Mouse (Mus musculus): Measurements from ENCODE around the gene Cd68. TPM values are rescaled to one million over a fixed set of nuclear protein-coding genes. Genes with fewer than 3 reads are reported as not detected.
"Not testable (repeated sequence)": the region's sequence is repeated elsewhere in the genome, so short reads cannot be mapped to it uniquely, and the experiment has no call there.

Gene Cd68
- polyA plus RNA-seq, 1 experiment, result 24.7 TPM

DNA sequence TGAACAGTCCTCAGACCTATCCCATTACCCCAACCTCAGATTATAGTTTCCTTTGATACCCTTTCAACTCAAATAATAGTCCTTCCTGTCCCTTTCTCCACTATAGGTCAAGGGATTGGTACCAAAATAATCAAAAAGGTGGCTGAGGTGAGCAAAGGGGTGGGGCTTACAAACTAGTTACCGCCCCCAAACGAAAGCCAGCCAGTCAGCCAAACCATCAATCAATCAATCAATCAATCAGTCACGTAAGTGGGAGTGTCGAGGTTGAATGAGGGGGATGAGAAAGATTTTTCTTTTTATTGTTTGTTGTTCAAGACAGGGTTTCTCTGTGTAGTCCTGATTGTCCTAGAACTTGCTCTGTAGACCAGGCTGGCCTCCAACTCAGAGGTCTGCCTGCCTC is 42.9 kb downstream of the Cd68 start:
- WGBS, result 64% methylated on average over 4 of the region's 4 CpGs

DNA sequence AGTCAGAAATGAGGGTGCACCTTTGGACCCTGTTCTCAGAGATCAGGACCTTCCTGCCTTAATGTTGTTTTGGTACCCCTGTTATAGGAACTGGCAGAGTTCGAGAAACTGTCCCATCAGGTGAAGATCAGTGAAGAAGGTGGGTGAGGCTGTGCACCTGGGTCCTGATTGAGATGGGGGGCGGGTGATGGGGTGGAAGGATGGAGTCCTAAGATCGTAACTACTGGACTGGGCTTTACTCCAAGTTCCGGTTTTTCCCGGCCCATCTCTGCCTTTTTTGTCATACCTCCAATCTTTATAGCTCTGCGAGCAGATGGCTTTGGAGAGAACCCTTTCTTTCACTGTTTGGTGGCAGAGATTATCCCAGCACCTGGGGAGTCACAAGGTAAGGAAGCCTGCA is 43.5 kb downstream of the Cd68 start:
- Histone ChIP-seq H3K4me3 (ENCODE audit: low read depth, low read length) (peak overlapping the region; percentile 67), H3K4me1 (ENCODE audit: control insufficient read depth, insufficient read depth, insufficient read length, low read length) (peaks cover 12% of the 10 kb centered on the region), H3K36me3 (ENCODE audit: control insufficient read depth, insufficient read depth, low read length) (no peaks in the 10 kb centered on the region), H3K27ac (ENCODE audit: insufficient read depth, low read depth, low read length) (no peak overlapping the region), H3K27me3 (ENCODE audit: control insufficient read depth, insufficient read depth, low read length) (no peaks in the 10 kb centered on the region)
- 12% methylated on average over 6 of the region's 6 CpGs for WGBS
- TF ChIP-seq CTCF (IDR thresholded peaks at IDR 0.05; ENCODE audit: extremely low read depth, insufficient read length, insufficient replicate concordance, low read depth, low read length), result no peak
- TF ChIP-seq POLR2A (IDR thresholded peaks at IDR 0.05; ENCODE audit: low read depth, low read length), result no peak

More for the DNA sequence above, 42.9 kb downstream of the Cd68 start:
- Histone ChIP-seq H3K4me1 (ENCODE audit: control insufficient read depth, insufficient read depth, insufficient read length, low read length) (peaks cover 12% of the 10 kb centered on the region), H3K36me3 (ENCODE audit: control insufficient read depth, insufficient read depth, low read length) (no peaks in the 10 kb centered on the region), H3K4me3 (ENCODE audit: low read depth, low read length) (no peak overlapping the region), H3K27ac (ENCODE audit: insufficient read depth, low read depth, low read length) (no peak overlapping the region), H3K27me3 (ENCODE audit: control insufficient read depth, insufficient read depth, low read length) (no peaks in the 10 kb centered on the region)
- TF ChIP-seq POLR2A (IDR thresholded peaks at IDR 0.05; ENCODE audit: low read depth, low read length), result no peak
- no peak for TF ChIP-seq CTCF (IDR thresholded peaks at IDR 0.05; ENCODE audit: extremely low read depth, insufficient read length, insufficient replicate concordance, low read depth, low read length)

DNA sequence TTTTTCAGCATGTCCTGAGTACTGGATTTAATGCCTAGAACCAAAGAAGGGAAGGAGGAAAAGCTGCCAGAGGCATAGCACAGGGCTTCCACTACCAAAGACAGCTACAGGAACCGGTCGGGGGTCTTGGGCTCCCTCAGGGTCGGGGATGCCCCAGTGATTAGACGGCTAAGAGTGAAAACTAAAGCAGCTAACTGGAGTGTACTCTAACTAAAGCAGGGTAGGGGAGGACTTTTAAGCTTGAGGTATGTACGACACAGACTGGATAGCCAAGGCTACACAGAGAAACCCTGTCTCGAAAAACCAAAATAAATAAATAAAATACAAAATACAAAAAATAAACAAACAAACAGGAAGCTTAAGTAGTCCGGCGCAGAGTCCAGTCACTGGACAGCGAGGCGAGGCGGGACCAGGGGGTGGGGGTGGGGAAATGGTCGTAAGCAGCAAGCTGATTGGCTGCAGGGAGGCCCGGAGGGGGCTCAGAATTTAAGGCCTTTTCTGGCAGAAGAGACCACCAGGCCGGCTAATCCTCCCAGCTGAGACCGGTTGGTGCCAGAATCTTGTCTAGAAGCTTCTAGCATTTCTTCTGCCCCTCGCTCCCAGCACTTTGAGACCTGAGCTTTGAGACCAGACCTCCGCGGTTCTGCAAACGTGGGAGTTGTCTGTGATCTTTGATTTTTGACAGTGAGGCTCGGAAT is 44.2 kb downstream of the Cd68 start, which contains the start of gene Sat2:
TSS of gene Sat2 (plus strand) at position 454 of the 698 bp plus-strand sequence.
- 17% methylated on average over 20 of the region's 20 CpGs for WGBS
- H3K4me1 ChIP-seq (ENCODE audit: control insufficient read depth, insufficient read depth, insufficient read length, low read length), result peaks cover 12% of the 10 kb centered on the region
- H3K36me3 ChIP-seq (ENCODE audit: control insufficient read depth, insufficient read depth, low read length), result no peaks in the 10 kb centered on the region
- no peaks in the 10 kb centered on the region for H3K27me3 ChIP-seq (ENCODE audit: control insufficient read depth, insufficient read depth, low read length)
- TF ChIP-seq POLR2A (IDR thresholded peaks at IDR 0.05; ENCODE audit: low read depth, low read length) (no peak), CTCF (IDR thresholded peaks at IDR 0.05; ENCODE audit: extremely low read depth, insufficient read length, insufficient replicate concordance, low read depth, low read length) (no peak)
- H3K27ac ChIP-seq (ENCODE audit: insufficient read depth, low read depth, low read length), result peak within 1 kb of the TSS; percentile 42
- H3K4me3 ChIP-seq (ENCODE audit: low read depth, low read length), result peak within 1 kb of the TSS; percentile 67

DNA sequence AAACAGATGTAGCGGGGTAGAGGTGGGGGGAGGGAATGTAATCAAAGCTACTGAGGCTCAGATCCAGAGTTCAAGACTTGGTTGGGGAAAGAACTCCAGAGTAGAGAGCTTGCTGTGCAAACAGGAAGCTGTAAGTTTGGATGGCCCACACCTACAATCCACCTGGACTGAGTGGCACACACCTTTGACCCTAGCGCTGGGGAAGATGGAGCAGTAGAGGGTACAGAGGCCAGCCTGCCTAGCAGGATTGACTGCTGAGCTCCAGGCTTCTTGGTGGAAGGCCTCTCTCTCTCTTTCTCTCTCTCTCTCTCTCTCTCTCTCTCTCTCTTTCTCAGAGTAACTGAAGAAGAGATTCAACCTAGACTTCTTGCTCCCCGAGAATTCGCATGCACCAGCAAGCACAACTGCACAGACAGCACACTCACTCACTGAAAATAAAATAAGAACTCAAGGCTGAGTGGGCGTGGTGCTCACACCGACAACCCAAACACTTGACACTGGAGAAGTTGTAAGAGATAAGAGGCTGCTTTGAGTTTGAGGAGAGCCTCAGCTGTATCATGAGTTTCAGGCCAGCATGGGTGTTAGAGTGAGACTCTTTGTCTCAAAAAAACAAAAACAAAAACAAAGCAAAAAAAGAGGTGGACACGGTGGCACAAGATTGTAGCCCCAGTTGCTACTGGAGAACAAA is 45.4 kb downstream of the Cd68 start:
- WGBS, result 39% methylated on average over 7 of the region's 7 CpGs
- TF ChIP-seq POLR2A (IDR thresholded peaks at IDR 0.05; ENCODE audit: low read depth, low read length) (no peak), CTCF (IDR thresholded peaks at IDR 0.05; ENCODE audit: extremely low read depth, insufficient read length, insufficient replicate concordance, low read depth, low read length) (no peak)
- H3K27me3 ChIP-seq (ENCODE audit: control insufficient read depth, insufficient read depth, low read length), result no peaks in the 10 kb centered on the region
- no peak overlapping the region for H3K4me3 ChIP-seq (ENCODE audit: low read depth, low read length)
- H3K4me1 ChIP-seq (ENCODE audit: control insufficient read depth, insufficient read depth, insufficient read length, low read length), result peaks cover 12% of the 10 kb centered on the region
- no peaks in the 10 kb centered on the region for H3K36me3 ChIP-seq (ENCODE audit: control insufficient read depth, insufficient read depth, low read length)
- H3K27ac ChIP-seq (ENCODE audit: insufficient read depth, low read depth, low read length), result peak overlapping the region; percentile 42

DNA sequence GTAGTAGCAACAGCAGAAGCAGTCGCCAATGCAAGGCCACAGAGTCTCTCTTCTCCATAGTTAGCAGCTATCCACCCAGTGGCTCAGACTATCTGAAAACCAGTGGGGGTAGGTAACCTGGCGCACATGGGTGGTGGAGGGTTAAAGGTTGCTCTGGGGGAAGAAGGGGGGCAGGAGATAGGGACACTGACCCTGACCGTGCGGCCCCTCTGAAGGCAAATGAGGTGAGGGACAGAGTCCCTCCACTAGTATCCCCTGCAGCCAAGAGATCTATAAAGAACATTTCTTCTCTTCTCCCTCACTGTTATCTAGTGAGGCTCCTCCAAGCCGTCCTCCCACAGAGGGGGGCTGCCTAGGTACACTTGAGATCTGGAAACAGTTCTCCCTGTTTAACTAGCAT is 48.1 kb downstream of the Cd68 start, which contains the start of gene Shbg:
TSS of gene Shbg (minus strand) at position 101 of the 400 bp plus-strand sequence.
- Histone ChIP-seq H3K36me3 (ENCODE audit: control insufficient read depth, insufficient read depth, low read length) (no peaks in the 10 kb centered on the region), H3K4me1 (ENCODE audit: control insufficient read depth, insufficient read depth, insufficient read length, low read length) (peaks cover 12% of the 10 kb centered on the region; the same call in 1 of the 2 replicates), H3K4me3 (ENCODE audit: low read depth, low read length) (no peak within 1 kb of the TSS), H3K27ac (ENCODE audit: insufficient read depth, low read depth, low read length) (no peak within 1 kb of the TSS), H3K27me3 (ENCODE audit: control insufficient read depth, insufficient read depth, low read length) (no peaks in the 10 kb centered on the region)
- WGBS, result 55% methylated on average over 5 of the region's 5 CpGs
- no peak for TF ChIP-seq POLR2A (IDR thresholded peaks at IDR 0.05; ENCODE audit: low read depth, low read length)
- TF ChIP-seq CTCF (IDR thresholded peaks at IDR 0.05; ENCODE audit: extremely low read depth, insufficient read length, insufficient replicate concordance, low read depth, low read length), result no peak

DNA sequence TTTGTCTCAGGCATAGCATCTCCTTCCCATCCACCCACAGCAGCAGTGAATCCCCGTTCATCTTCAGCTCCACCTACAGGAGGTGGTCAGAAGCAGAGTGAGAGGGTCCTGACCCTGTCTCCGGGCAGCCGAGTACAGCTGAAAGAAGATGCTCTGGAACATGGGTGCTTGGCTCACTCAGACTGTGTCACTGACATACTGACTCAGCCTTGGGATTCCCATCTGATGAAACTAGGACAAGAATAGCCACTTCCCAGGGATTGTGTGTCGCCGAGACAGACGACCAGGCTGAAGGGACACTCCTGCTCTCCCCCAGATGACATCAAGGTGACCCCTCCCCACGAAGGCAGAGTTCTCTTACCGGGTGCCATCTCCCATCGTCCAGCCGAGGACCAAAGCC is 49.2 kb downstream of the Cd68 start:
- WGBS, result 51% methylated on average over 10 of the region's 10 CpGs
- H3K27ac ChIP-seq (ENCODE audit: insufficient read depth, low read depth, low read length), result no peak overlapping the region
- TF ChIP-seq CTCF (IDR thresholded peaks at IDR 0.05; ENCODE audit: extremely low read depth, insufficient read length, insufficient replicate concordance, low read depth, low read length), result no peak
- TF ChIP-seq POLR2A (IDR thresholded peaks at IDR 0.05; ENCODE audit: low read depth, low read length), result no peak
- no peaks in the 10 kb centered on the region for H3K27me3 ChIP-seq (ENCODE audit: control insufficient read depth, insufficient read depth, low read length)
- no peak overlapping the region for H3K4me3 ChIP-seq (ENCODE audit: low read depth, low read length)
- H3K36me3 ChIP-seq (ENCODE audit: control insufficient read depth, insufficient read depth, low read length), result no peaks in the 10 kb centered on the region
- H3K4me1 ChIP-seq (ENCODE audit: control insufficient read depth, insufficient read depth, insufficient read length, low read length), result peaks cover 10% of the 10 kb centered on the region; the same call in 1 of the 2 replicates

DNA sequence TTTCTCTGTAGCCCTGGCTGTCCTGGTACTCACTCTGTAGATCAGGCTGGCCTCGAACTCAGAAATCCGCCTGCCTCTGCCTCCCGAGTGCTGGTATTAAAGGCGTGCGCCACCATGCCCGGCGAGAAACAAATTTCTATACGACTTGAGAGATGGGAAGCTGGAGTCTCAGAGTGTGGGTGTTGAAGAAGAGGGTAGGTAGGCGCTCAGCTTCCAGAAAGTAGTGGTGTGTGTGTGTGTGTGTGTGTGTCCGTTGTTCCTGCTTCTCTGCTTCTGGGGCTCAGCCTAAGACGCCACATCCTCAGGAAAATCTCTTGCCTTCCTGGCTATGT is 51.7 kb downstream of the Cd68 start:
- not testable (repeated sequence) for H3K4me1 ChIP-seq (ENCODE audit: control insufficient read depth, insufficient read depth, insufficient read length, low read length); H3K27me3 ChIP-seq (ENCODE audit: control insufficient read depth, insufficient read depth, low read length); H3K36me3 ChIP-seq (ENCODE audit: control insufficient read depth, insufficient read depth, low read length); H3K4me3 ChIP-seq (ENCODE audit: low read depth, low read length); H3K27ac ChIP-seq (ENCODE audit: insufficient read depth, low read depth, low read length)
- WGBS, result 45% methylated on average over 11 of the region's 11 CpGs

Other genes with a start within 250 kb of the Cd68 start
- 0.22 and 0.23 TPM in 2 replicates for gene Dnah2, start 117.0 kb downstream of the Cd68 start, polyA plus RNA-seq (2012; rRNA removed)
- gene Efnb3, start 105.9 kb downstream of the Cd68 start, polyA plus RNA-seq (2012; rRNA removed), result 0.79 and 1.5 TPM in 2 replicates
- 11.4 and 20.2 TPM in 2 replicates for gene Wrap53, start 85.9 kb downstream of the Cd68 start, polyA plus RNA-seq (2012; rRNA removed)
- gene Trp53, start 85.8 kb downstream of the Cd68 start, polyA plus RNA-seq (2012; rRNA removed), result 28.2 and 57.1 TPM in 2 replicates
- gene Atp1b2, start 60.2 kb downstream of the Cd68 start, polyA plus RNA-seq (2012; rRNA removed), result 2.5 and 4.5 TPM in 2 replicates
- not detected in 2 replicates for gene Shbg, start 48.2 kb downstream of the Cd68 start, polyA plus RNA-seq (2012; rRNA removed)
- 0.44 and 0.49 TPM in 2 replicates for gene Sat2, start 44.1 kb downstream of the Cd68 start, polyA plus RNA-seq (2012; rRNA removed)
- gene Fxr2, start 33.2 kb downstream of the Cd68 start, polyA plus RNA-seq (2012; rRNA removed), result 13.4 and 29.2 TPM in 2 replicates
- gene Sox15, start 10.8 kb downstream of the Cd68 start, polyA plus RNA-seq (2012; rRNA removed), result 0.43 TPM in 1 of 2 replicates, not detected in the other
- gene Mpdu1, start 3.5 kb downstream of the Cd68 start, polyA plus RNA-seq (2012; rRNA removed), result 79.7 and 135 TPM in 2 replicates
- 92.1 and 134 TPM in 2 replicates for gene Eif4a1, start 6.3 kb upstream of the Cd68 start, polyA plus RNA-seq (2012; rRNA removed)
- gene Senp3, start 15.9 kb upstream of the Cd68 start, polyA plus RNA-seq (2012; rRNA removed), result 15.4 and 24.6 TPM in 2 replicates
- 6.9 and 11.6 TPM in 2 replicates for gene Tnfsf13, start 19.6 kb upstream of the Cd68 start, polyA plus RNA-seq (2012; rRNA removed)
- gene Tnfsf12, start 29.7 kb upstream of the Cd68 start, polyA plus RNA-seq (2012; rRNA removed), result 11.9 and 13.7 TPM in 2 replicates
- 1.8 and 2.3 TPM in 2 replicates for gene Tnfsfm13, start 29.9 kb upstream of the Cd68 start, polyA plus RNA-seq (2012; rRNA removed)
- gene Polr2a, start 92.5 kb upstream of the Cd68 start, polyA plus RNA-seq (2012; rRNA removed), result 22.5 and 62.3 TPM in 2 replicates
- 0.08 and 0.16 TPM in 2 replicates for gene Slc35g3, start 95.8 kb upstream of the Cd68 start, polyA plus RNA-seq (2012; rRNA removed)
- 12.1 and 16.5 TPM in 2 replicates for gene Zbtb4, start 99.8 kb upstream of the Cd68 start, polyA plus RNA-seq (2012; rRNA removed)
- gene Chrnb1, start 129.8 kb upstream of the Cd68 start, polyA plus RNA-seq (2012; rRNA removed), result 5.5 and 8.7 TPM in 2 replicates
- 3.6 and 4.8 TPM in 2 replicates for gene Fgf11, start 135.7 kb upstream of the Cd68 start, polyA plus RNA-seq (2012; rRNA removed)
- gene Tmem102, start 139.5 kb upstream of the Cd68 start, polyA plus RNA-seq (2012; rRNA removed), result 30.5 and 63.0 TPM in 2 replicates
- gene Gm39566, start 149.1 kb upstream of the Cd68 start, polyA plus RNA-seq (2012; rRNA removed), result not detected in 2 replicates
- not detected in 2 replicates for gene Spem2, start 152.3 kb upstream of the Cd68 start, polyA plus RNA-seq (2012; rRNA removed)
- gene Spem1, start 156.0 kb upstream of the Cd68 start, polyA plus RNA-seq (2012; rRNA removed), result not detected in 2 replicates
- 11.1 and 12.0 TPM in 2 replicates for gene Nlgn2, start 171.6 kb upstream of the Cd68 start, polyA plus RNA-seq (2012; rRNA removed)
- 98.8 and 99.3 TPM in 2 replicates for gene Tmem256, start 172.4 kb upstream of the Cd68 start, polyA plus RNA-seq (2012; rRNA removed)
- 14.6 and 29.3 TPM in 2 replicates for gene Plscr3, start 180.2 kb upstream of the Cd68 start, polyA plus RNA-seq (2012; rRNA removed)
- gene Tnk1, start 192.6 kb upstream of the Cd68 start, polyA plus RNA-seq (2012; rRNA removed), result 21.1 and 46.3 TPM in 2 replicates
- not detected in 2 replicates for gene Tmem95, start 211.9 kb upstream of the Cd68 start, polyA plus RNA-seq (2012; rRNA removed)
- 1.6 and 2.8 TPM in 2 replicates for gene Kctd11, start 215.3 kb upstream of the Cd68 start, polyA plus RNA-seq (2012; rRNA removed)
- gene Acap1, start 229.4 kb upstream of the Cd68 start, polyA plus RNA-seq (2012; rRNA removed), result 7.3 and 11.6 TPM in 2 replicates
- gene 2810408A11Rik, start 234.8 kb upstream of the Cd68 start, polyA plus RNA-seq (2012; rRNA removed), result 1.8 and 2.6 TPM in 2 replicates
- 17.3 and 23.9 TPM in 2 replicates for gene Neurl4, start 234.9 kb upstream of the Cd68 start, polyA plus RNA-seq (2012; rRNA removed)
- 57.4 and 104 TPM in 2 replicates for gene Gps2, start 247.7 kb upstream of the Cd68 start, polyA plus RNA-seq (2012; rRNA removed)

All from small intestine, adult 2 months (tissue).